Mouse (Mus musculus): ENCODE measurements around the gene Tnfrsf25.

- TF ChIP-seq FLI1 (IDR thresholded peaks at IDR 0.05; ENCODE audit: low read length): no peak
- TF ChIP-seq GATA1 (IDR thresholded peaks at IDR 0.05; ENCODE audit: borderline replicate concordance, low read length): no peak
Observed at GRCm38 (mm10) chr4:152087211-152088081, 28.3 kb upstream of the Tnfrsf25 start.

Data from megakaryocyte, embryonic 14.5 days (primary cell).